Mouse (Mus musculus) liver, embryonic 14.5 days (tissue): Measurements from ENCODE around the gene Map3k5. TPM values are rescaled to one million over a fixed set of nuclear protein-coding genes. Genes with fewer than 3 reads are reported as not detected.

Experiments
- ATAC-seq: fragments of 200-750 bp; cut with Nextera tagmentation; 2 replicates; pipeline ENCODE4 v1.8.0; 2017; ENCODE audit warnings: moderate number of reproducible peaks, mild to moderate bottlenecking, moderate library complexity; ENCODE audit not compliant: insufficient read depth
- DNase-seq, 3 experiments: peaks; one replicate each; pipeline ENCODE4 v3.0.0-alpha.2; 2012 to 2013; ENCODE audit warnings: low read depth in 3 of 3, low spot score in 3 of 3
- H3K27ac ChIP-seq: fragments of 300-500 bp; sonication (generic); 2 replicates; pipeline ENCODE4 v1.5.1; 2014; ENCODE audit warnings: moderate library complexity, mild to moderate bottlenecking, control low read depth, inconsistent platforms
- H3K27me3 ChIP-seq: fragments of 300-500 bp; sonication (generic); 2 replicates; pipeline ENCODE4 v1.6.1; 2014; ENCODE audit warnings: mild to moderate bottlenecking, low read length, moderate library complexity; ENCODE audit not compliant: control insufficient read depth, insufficient read depth
- H3K36me3 ChIP-seq: fragments of 300-500 bp; sonication (generic); replicated peaks from 2 replicates; pipeline ENCODE4 v1.6.1; 2014; ENCODE audit warnings: low read depth; ENCODE audit not compliant: control insufficient read depth, insufficient read depth
- H3K4me1 ChIP-seq, 2 experiments: fragments of 200-500 bp in 1 of 2; fragments of 300-500 bp in 1 of 2; sonication (generic) in 1 of 2; replicated peaks; 2 replicates each; pipeline ENCODE4 v1.6.1; 2012 to 2014; ENCODE audit warnings: antibody characterized with exemption in 1 of 2, inconsistent platforms in 1 of 2, low read length in 1 of 2; ENCODE audit not compliant: control insufficient read depth in 2 of 2, insufficient read depth in 2 of 2
- H3K4me2 ChIP-seq: fragments of 300-500 bp; sonication (generic); 2 replicates; pipeline ENCODE4 v1.6.1; 2014; ENCODE audit warnings: low read depth, mild to moderate bottlenecking, control low read depth, moderate library complexity
- H3K4me3 ChIP-seq, 2 experiments: fragments of 200-500 bp in 1 of 2; fragments of 300-500 bp in 1 of 2; sonication (generic) in 1 of 2; 2 replicates each; pipeline ENCODE4 v1.5.1; 2012 to 2014; ENCODE audit warnings: low read depth in 2 of 2, low read length in 2 of 2, mild to moderate bottlenecking in 2 of 2, control low read depth in 1 of 2, inconsistent platforms in 1 of 2, moderate library complexity in 1 of 2; ENCODE audit not compliant: insufficient read depth in 1 of 2
- H3K9ac ChIP-seq: fragments of 300-500 bp; sonication (generic); replicated peaks from 2 replicates; pipeline ENCODE4 v1.6.1; 2014; ENCODE audit warnings: mild to moderate bottlenecking, control low read depth, moderate library complexity
- H3K9me3 ChIP-seq: fragments of 300-500 bp; sonication (generic); 2 replicates; pipeline ENCODE4 v1.6.1; 2016; ENCODE audit warnings: low read length, mixed read lengths; ENCODE audit not compliant: control insufficient read depth
- CTCF ChIP-seq: IDR thresholded peaks from 2 replicates; pipeline ENCODE4 v1.5.1; 2016; ENCODE audit warnings: antibody characterized with exemption, low read depth, control low read depth
- EP300 ChIP-seq: IDR thresholded peaks from 2 replicates; pipeline ENCODE4 v1.6.1; 2016; ENCODE audit warnings: antibody characterized with exemption, low read depth
- WGBS: fragments of 180-500 bp; shearing (Covaris S2); extraction: QIAGEN DNeasy Blood & Tissue Kit; methylation state at CpG from one replicate; pipeline ENCODE4 v1.1.7; 2014; ENCODE audit not compliant: insufficient replicate concordance; 5-methylcytosine and 5-hydroxymethylcytosine counted together
- polyA plus RNA-seq, 2 experiments: library from polyadenylated mRNA; depleted of rRNA in 1 of 2; stranded (reverse) in 1 of 2; unstranded in 1 of 2; fragments of >200 nt; fragmentation: Nextera tagmentation in 1 of 2; extraction: Ambion mirVana in 1 of 2; gene quantifications; 2 replicates each; pipeline versions ENCODE4 v1.2.1 to v1.2.3; 2012 to 2014

Map3k5 gene
- polyA plus RNA-seq, 2 experiments, result 1.0 to 1.1 TPM

GRCm38 (mm10) chr10:20123401-20123800, 189.1 kb downstream of the Map3k5 start:
- no peak for DNase-seq
- ATAC-seq, result 0 out of 2 replicates have a peak, but pooled peaks have one; percentile 39
- WGBS, result 25% methylated on average over 9 of the region's 9 CpGs

DNA sequence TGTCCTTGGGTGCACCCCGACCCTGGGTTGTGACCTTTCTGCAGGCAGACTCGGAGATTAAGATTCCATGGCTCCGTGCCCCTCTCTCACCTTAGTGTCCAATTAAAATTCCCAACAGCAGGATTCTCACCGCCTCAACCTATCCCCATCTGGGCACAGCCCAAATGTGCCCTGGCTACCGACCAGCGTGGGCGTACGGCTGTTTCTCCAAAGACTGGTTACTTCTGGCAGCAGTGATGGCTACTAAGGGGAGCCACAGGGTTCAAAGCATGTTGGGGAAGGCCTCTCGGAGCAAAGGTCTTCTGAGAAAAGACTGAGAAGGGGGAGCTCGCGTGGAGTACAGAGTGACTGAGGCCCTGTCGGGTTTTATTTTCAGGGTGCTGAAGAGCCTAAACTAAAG, 190.3 kb downstream of the Map3k5 start:
- ATAC-seq (no peak), DNase-seq (no peak)
- no peaks in the 10 kb centered on the region for H3K36me3 ChIP-seq
- H3K9ac ChIP-seq, result no peak overlapping the region
- TF ChIP-seq EP300 (no peak), CTCF (no peak)
- no peaks in the 10 kb centered on the region for H3K9me3 ChIP-seq
- no peaks in the 10 kb centered on the region for H3K27me3 ChIP-seq
- H3K4me2 ChIP-seq, result no peak overlapping the region
- 75% methylated on average over 12 of the region's 12 CpGs for WGBS
- no peak overlapping the region for H3K4me3 ChIP-seq
- 0 out of 4 replicates have a peak, but pooled peaks cover 0 to 2% of the 10 kb centered on the region in 2 experiments for H3K4me1 ChIP-seq
- no peak overlapping the region for H3K27ac ChIP-seq

More at GRCm38 (mm10) chr10:20123401-20123800, 189.1 kb downstream of the Map3k5 start:
- Histone ChIP-seq H3K4me2 (no peak overlapping the region), H3K27ac (no peak overlapping the region), H3K9ac (no peak overlapping the region), H3K27me3 (no peaks in the 10 kb centered on the region), H3K4me3 (no peak overlapping the region), H3K36me3 (no peaks in the 10 kb centered on the region), H3K9me3 (no peaks in the 10 kb centered on the region), H3K4me1 (0 out of 4 replicates have a peak, but pooled peaks cover 0 to 2% of the 10 kb centered on the region in 2 experiments)
- TF ChIP-seq CTCF, result no peak
- TF ChIP-seq EP300, result no peak

DNA sequence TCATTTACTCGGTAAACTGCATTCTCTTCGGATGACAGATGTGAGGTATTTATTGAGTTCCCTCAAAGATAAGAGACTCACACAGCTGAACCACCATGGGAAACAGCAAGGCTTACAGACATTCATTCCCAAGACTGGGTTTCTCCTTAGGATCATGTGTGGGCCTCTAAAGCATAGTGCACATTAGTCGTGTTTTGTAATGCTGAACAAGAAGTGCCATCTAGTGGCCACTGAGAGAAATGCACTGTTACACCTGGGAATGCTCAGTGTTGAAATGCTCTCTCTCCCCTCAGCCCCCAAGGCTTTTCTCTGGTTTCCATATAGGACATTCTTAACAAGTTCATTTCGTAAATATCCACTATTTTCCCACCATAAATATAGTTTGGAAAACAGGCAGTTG, 191.0 kb downstream of the Map3k5 start:
- Histone ChIP-seq H3K27me3 (no peaks in the 10 kb centered on the region), H3K9ac (no peak overlapping the region), H3K4me3 (no peak overlapping the region), H3K4me1 (0 out of 4 replicates have a peak, but pooled peaks cover 0 to 2% of the 10 kb centered on the region in 2 experiments), H3K27ac (no peak overlapping the region), H3K4me2 (no peak overlapping the region), H3K36me3 (no peaks in the 10 kb centered on the region), H3K9me3 (no peaks in the 10 kb centered on the region)
- ATAC-seq (no peak), DNase-seq (no peak)
- 42% methylated on average over 4 of the region's 4 CpGs for WGBS
- TF ChIP-seq CTCF (peak; percentile 85), EP300 (no peak)

- H3K27me3 ChIP-seq, result no peaks in the 10 kb centered on the region
- no peaks in the 10 kb centered on the region for H3K9me3 ChIP-seq
- no peak overlapping the region for H3K27ac ChIP-seq
- H3K9ac ChIP-seq, result no peak overlapping the region
- no peak overlapping the region for H3K4me3 ChIP-seq
- no peak for ATAC-seq
- 52% methylated on average over 12 of the region's 12 CpGs for WGBS
- no peaks in the 10 kb centered on the region for H3K36me3 ChIP-seq
- DNase-seq, result no peak
- TF ChIP-seq EP300 (no peak), CTCF (no peak)
- H3K4me2 ChIP-seq, result no peak overlapping the region
- peaks cover 2 to 12% of the 10 kb centered on the region in 2 experiments; a peak in 3 of 4 replicates for H3K4me1 ChIP-seq
Measured at GRCm38 (mm10) chr10:20132933-20133652, 198.8 kb downstream of the Map3k5 start.

DNA sequence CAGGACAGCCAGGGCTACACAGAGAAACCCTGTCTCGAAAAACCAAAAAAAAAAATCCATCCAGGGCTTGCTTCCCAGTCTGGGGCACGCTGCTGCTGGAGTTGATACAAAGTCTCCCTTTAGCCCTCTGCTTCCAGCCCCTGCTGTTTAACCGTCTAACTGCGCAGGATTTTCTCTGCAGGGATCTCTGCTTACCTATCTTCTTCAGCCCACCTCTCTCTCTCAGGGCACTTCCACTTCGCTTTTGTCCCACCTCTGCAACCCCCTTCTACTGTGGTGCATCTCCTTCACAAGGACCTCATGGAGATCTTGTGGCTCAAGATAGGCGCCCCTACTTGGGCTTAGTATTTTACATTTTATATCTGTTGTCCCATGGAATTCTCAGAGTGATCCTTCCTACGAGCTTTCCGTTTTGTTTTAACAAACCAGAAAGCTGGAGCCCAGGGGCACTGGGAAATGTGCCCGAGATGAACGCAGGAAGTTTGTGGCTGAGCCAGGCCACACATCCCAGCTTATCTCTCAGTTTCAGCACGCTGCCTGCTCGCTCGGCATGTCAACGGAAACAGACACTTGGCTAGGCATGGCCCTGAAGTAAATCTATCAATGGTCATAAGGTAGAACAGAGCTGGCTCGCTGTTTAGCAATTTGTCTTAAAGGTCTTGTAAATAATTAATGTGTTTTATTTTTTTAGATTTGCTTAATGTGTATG, 201.2 kb downstream of the Map3k5 start:
- Histone ChIP-seq H3K36me3 (no peaks in the 10 kb centered on the region), H3K4me1 (peaks cover 2 to 12% of the 10 kb centered on the region in 2 experiments; a peak in 3 of 4 replicates), H3K9me3 (no peaks in the 10 kb centered on the region), H3K27ac (no peak overlapping the region; the same call in 1 of the 2 replicates), H3K4me3 (no peak overlapping the region), H3K27me3 (no peaks in the 10 kb centered on the region), H3K9ac (no peak overlapping the region; the same call in 1 of the 2 replicates), H3K4me2 (peak overlapping the region; percentile 39)
- DNase-seq (peak in 1 of 3 experiments; percentile 39), ATAC-seq (peak; percentile 66)
- 12% methylated on average over 15 of the region's 15 CpGs for WGBS
- TF ChIP-seq CTCF, result no peak
- no peak for TF ChIP-seq EP300
